Mouse (Mus musculus) stomach, postnatal 0 days (tissue): Measurements from ENCODE around the gene Dad1.

Source experiments
- CTCF ChIP-seq: IDR thresholded peaks from 2 replicates; pipeline ENCODE4 v1.5.1; 2016; ENCODE audit warnings: antibody characterized with exemption, low read depth, mild to moderate bottlenecking, moderate library complexity
- EP300 ChIP-seq: optimal IDR thresholded peaks from 2 replicates; pipeline ENCODE3; 2016; ENCODE audit warnings: antibody characterized with exemption

DNA sequence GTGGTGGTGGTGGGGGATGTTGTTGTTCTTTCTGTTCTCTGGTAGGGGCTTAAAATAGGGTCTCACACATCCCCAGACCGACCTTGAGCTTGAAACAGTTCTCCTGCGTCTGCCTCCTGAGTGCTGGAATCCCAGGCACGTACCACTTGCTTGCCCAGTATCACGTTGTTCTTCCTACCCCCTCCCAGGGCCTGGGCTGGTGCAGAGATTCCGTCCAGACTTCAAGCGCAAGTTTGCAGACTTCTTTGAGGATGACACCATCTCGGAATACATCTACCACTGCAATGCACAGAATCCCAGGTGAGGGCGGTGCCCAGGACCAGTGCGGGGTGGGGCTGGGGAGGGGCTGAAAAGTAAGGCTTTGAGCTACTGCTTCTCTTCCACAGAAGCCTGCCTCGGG is 11.2 kb upstream of the Dad1 start:
- TF ChIP-seq CTCF: no peak
- no peak for TF ChIP-seq EP300
